Mouse (Mus musculus): ENCODE measurements around the gene Bicdl1.

DNA sequence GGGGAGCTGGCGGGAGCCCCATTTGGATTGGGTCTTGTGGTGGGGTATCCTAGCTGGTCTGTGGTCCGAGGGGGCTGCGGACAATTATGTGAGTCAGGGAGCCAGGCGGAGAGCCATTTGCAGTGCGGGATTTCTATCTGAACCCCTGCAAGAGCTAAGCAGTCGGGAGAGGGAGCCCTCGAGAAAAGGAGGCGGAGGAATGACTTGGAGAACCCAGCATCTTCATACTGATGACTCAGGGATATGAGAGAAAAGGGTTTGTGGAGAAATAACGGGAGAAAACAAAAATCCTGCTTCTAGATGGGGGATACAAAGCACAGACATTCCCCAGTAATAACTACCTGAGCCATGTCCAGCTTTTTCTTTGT is 1.4 kb upstream of the Bicdl1 start:
- TF ChIP-seq CTCF (IDR thresholded peaks at IDR 0.05; ENCODE audit: low read depth, low read length) (no peak), POLR2A (IDR thresholded peaks at IDR 0.05; ENCODE audit: borderline replicate concordance, low read depth, low read length) (no peak)
